Mouse (Mus musculus): Measurements from ENCODE around the gene Medag.

Gene Medag

DNA sequence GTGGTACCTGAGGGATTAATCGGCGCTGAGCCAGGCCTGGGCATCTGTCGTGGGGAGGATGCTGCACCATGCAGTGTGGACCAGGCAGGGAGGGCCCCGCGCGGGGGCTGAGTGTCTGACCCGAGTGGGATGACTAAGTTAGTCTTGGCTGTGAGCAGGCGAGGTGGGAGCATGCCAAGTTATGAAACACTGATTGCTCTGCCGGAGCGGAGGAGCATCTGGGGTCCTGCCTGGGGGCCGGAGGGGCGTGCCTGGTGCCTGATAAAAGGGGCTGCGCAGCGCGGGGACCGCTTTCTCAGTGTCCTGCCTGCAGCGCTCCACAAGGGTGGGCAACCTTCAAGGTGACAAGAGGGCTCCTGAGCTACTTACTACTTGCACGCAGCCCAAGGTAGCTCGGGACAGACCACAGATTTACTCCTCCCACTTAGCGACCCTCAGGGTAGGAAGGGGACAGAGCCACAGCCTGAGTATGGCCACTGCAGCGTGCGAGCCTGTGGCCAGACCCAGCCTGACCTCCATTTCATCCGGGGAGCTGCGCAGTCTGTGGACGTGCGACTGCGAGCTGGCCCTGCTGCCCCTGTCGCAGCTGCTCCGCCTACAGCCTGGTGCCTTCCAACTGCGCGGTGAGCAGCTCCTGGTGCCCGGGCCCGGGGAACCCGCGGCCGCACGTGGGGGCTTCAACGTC is at the start of gene Medag:
Medag (plus strand) TSS at position 241 of the 685 bp plus-strand sequence.
- peak; percentile 62 for DNase-seq (ENCODE audit: low spot score)

- no peak for DNase-seq (ENCODE audit: low spot score)
Observed at GRCm38 (mm10) chr5:149362626-149363025, 48.9 kb upstream of the Medag start.

- DNase-seq (ENCODE audit: low spot score) = no peak
Observed at GRCm38 (mm10) chr5:149363903-149364755, 47.4 kb upstream of the Medag start.

DNA sequence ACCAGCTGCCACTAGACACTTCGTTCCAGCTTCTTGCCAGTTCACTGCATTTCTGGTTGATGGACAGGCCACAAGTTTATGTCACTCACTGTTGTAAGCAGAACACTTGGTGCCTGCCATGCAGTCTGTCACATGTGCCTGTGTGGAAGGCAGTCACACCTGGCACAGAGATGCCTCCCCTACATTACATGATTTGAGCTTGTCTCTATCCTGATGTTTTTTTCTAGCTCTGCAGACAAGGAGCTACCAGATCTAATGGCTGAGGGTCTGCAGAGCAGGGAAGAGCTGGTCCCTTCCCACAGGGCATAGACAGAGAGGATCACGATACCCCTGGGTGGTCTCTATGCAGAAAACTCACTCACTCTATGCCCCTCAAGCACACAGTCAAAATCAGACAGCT is 44.5 kb upstream of the Medag start:
- no peak for DNase-seq (ENCODE audit: low spot score)

GRCm38 (mm10) chr5:149367544-149368466 is 43.7 kb upstream of the Medag start:
- no peak for DNase-seq (ENCODE audit: low spot score)

DNA sequence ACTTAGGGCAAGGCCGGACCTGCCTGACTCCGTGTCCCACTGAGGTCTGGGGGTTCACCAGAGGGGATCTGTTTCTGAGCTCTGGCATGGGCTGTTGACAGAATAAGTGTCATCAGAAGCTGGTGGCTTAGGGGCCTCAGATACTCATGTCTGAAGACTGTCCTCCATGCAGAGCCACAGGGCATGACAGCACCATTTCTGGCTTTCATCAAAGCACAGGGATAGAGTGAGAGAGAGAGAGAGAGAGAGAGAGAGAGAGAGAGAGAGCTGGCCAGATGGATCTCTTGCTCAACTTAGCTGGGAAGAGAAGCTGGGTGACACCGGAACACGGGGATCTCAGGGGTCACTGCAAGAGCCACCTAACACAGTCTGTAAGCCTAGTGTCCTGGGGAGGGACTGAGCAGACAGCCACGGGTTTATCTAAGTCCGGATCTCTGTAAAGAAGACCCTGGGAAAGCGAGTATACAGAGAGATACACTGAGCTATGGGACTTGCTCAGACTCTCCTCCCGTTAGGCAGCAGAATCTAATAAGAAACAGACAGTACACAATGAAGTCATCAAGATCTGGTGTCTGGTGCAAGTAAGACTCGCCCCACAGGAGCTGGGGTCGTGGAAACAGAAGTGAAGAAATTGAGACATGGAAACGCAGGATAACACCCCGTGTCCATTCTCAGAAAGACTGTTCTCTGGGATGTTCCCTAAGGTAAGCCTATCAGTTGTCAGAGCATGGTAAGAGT is 42.8 kb upstream of the Medag start:
- DNase-seq (ENCODE audit: low spot score) = no peak

DNA sequence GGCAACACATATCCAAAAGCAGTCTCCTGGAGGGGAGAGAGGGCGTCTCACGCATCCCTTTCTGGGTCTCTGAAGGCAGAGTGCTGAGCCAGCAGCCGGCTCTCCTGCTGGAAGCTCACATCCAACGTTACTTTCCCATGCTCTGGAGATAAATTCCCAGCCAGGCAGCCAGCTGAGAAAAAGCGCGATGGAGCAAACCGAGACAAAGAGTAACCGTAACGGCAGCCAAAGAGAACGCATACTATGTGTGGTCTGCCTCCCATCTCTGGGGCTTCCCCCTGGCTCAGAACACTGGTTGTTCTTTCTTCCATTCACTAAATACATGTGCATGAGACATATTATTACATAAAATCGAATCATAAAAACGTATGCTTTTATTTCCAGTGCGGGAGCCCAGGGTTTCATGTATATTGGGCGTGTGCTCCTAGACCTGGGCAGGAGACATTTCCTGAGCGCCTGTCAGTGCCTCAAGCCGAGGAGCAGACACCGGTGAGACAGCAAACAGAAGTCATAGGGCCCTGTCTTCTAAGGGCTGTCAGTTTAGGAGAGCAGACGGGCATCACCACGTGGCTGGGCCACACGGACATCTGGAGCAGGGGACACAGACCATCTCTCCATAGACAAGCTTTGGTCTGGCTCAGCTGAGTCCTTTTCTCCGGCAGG is 42.0 kb upstream of the Medag start:
- DNase-seq (ENCODE audit: low spot score) = no peak

GRCm38 (mm10) chr5:149372018-149372417 is 39.5 kb upstream of the Medag start:
- no peak for DNase-seq (ENCODE audit: low spot score)

- DNase-seq (ENCODE audit: low spot score) = no peak
Observed at GRCm38 (mm10) chr5:149373224-149373623, 38.3 kb upstream of the Medag start.

GRCm38 (mm10) chr5:149374026-149374425 is 37.5 kb upstream of the Medag start:
- no peak for DNase-seq (ENCODE audit: low spot score)

DNA sequence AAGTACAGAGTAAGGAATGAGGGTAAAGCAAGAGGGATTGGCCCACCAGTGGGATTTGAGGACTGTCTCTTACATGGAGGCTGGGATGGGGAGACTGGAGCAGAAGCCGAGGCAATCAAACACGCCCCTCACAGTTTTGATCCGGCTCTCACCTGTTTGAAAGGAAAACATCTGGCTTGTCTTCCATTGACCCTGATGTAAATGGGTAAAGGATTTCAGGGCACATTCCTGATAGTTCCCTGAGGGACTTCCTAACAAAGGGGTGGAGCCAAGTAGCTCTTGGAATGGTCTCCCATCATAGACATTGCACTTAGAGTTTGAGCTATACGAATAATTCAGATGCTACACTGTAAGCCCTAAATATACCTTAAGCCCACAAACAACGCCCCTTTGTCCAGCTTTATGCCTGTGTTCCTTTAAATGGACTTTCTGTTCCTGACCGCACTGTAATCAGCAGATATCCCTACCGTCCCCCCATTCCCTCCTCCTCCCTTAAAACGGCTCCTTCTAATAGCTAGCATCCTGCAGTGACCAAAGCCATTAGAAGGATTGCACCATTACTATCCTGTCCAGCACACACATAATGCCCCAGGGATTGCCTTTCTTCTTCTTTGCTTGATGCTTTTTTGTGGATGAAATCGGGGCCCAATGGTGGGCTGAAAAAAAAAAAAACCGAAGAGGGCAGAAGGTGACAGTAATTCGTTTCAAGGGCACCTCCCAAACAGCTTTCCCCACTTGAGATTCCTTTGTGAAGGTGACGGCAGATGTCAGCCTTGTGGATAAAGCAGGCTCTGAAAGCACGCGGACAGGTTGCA is 36.3 kb upstream of the Medag start:
- peak; percentile 35 for DNase-seq (ENCODE audit: low spot score)

GRCm38 (mm10) chr5:149375889-149376212 is 35.7 kb upstream of the Medag start:
- peak; percentile 97 for DNase-seq (ENCODE audit: low spot score)

DNA sequence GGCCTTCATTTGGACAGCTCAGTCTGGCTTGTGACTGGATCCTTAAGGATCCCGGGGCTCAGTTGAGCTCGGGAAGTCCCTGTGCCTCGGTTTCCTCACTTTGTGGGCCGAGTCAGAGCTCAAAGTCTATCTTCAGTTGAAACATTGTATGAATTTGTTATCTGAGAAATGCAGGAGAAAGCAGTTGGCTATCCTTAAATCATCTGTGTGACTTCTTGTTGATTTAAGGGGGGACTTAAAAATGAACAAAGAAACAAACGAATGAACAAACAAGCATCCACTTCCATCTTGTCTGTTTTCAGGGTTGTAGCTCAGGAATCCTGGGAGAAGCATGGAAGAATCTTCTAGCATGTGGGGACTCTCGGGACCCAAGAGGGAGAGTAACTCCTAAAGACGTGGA is 35.2 kb upstream of the Medag start:
- no peak for DNase-seq (ENCODE audit: low spot score)

- no peak for DNase-seq (ENCODE audit: low spot score)
Observed at GRCm38 (mm10) chr5:149377253-149377652, 34.3 kb upstream of the Medag start.

DNA sequence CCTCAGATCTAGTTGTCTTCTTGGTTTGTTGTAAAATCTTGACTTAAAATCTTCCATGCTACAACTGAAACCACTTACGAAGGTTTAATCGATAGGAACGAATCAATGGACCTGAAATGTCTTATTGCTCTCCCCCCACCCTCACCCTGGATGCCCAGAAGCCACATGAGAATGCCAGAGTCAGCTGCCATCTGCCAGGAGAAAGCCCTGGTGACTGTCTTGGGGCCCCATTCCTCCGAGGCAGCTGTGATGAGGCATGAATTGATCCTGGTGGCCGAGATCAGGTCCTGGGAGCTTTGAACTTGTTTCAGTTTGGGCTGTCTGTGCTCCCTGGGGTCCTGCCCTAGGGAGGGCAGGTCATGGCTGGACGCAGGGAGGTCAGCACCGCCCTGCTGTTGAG is 33.0 kb upstream of the Medag start:
- DNase-seq (ENCODE audit: low spot score) = no peak

GRCm38 (mm10) chr5:149379131-149379784 is 32.3 kb upstream of the Medag start:
- no peak for DNase-seq (ENCODE audit: low spot score)

DNA sequence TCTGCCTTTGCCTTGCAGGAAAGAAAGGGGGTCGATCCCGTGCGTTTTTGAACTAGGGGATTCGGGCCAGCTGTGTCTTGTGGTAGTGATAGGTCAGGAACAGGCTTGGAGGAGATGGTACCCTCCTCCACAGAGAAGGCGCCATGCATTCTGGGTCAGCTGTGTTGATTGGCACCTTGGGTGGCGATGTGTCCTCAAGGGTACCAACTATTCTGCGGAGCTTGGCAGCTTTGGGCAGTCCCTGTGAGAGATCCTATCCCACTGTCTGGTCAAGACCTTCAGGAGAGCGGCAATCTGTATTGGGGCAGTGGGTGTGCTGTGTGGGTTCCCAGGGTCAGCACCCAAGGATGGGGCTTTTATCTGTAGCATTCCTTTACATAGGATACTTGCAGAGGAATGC is 31.7 kb upstream of the Medag start:
- no peak for DNase-seq (ENCODE audit: low spot score)

DNA sequence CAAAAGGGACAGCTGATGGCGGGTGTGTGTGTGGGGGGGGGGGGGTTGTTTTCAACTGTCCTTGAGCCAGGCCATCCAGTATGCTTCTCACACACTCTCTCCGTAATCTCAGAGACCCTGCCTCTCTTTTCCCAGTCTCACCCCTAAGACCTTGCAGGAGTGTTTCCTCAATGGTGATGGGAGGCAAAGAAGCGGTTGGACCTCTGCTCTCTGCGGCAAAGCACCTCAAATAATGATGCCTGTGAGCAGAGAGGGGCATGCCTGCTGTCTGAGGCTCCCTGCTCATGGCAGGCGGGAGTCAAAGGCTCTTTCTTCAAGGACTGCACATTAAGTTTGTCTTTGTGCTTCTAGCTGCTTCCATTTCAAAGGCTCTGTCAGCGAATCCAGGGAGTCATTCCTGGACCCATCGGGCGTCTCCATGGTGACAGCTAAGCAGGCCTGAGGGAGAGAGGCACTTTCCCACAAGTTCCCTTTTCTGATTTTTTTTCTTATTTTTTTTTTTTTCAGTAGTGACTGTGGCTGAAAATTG is 31.1 kb upstream of the Medag start:
- DNase-seq (ENCODE audit: low spot score) = peak; percentile 84

DNA sequence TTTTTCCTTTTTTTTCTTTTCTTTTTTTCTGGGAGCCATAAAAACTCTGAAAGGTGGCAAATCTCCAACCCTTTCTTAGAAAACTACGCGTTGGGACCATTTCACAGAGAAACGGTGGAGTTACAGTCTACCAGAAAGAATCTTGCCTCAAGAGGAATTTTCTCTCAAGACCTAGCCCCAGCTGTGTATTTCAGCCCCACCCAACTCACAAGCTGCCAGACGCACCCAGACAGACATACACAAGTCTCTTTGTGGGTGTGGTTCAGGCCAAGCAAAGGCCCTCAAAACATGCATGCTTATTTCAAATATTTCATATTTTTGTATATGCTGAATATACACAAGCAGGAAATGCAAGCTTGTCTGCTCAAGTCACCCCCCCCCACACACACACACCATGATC is 29.6 kb upstream of the Medag start:
- DNase-seq (ENCODE audit: low spot score) = no peak

DNA sequence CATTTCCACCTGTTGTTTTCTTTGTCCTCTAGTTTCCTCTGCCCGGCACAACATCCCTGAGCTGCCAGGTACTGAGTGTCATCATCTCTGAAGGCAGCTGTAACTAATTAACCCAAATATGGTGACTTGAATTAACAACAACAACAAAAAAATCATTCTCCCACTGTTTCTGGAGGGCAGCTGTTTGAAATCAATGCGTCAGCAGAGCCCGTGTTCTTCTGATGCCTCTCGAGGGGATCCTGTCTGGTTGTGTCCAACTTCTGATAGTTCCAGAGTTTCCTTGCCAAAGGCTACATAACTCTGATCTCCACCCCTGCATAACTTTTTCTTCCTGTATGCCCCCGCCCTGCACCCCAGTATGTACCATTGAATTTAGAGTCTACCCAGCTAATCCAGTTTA is 28.9 kb upstream of the Medag start:
- DNase-seq (ENCODE audit: low spot score) = no peak

Data from embryo, embryonic 10 days (tissue).